Mouse (Mus musculus) testis, adult 2 months (tissue): ENCODE measurements around the gene Wap. TPM values are rescaled to one million over a fixed set of nuclear protein-coding genes. Genes with fewer than 3 reads are reported as not detected.

Experiments
- H3K27ac ChIP-seq: fragments of 200-500 bp; 2 replicates; pipeline ENCODE4 v1.5.1; 2012; ENCODE audit warnings: low read depth, low read length; ENCODE audit not compliant: control insufficient read depth, insufficient read depth
- H3K27me3 ChIP-seq: fragments of 200-500 bp; 2 replicates; pipeline ENCODE4 v1.6.1; 2012; ENCODE audit warnings: mild to moderate bottlenecking, low read length, moderate library complexity; ENCODE audit not compliant: control insufficient read depth, insufficient read depth
- H3K36me3 ChIP-seq: fragments of 200-500 bp; 2 replicates; pipeline ENCODE4 v1.6.1; 2012; ENCODE audit warnings: mild to moderate bottlenecking, low read length; ENCODE audit not compliant: control insufficient read depth, insufficient read depth
- H3K4me1 ChIP-seq: fragments of 200-500 bp; 2 replicates; pipeline ENCODE4 v1.6.1; 2012; ENCODE audit warnings: low read length; ENCODE audit not compliant: control insufficient read depth, insufficient read depth
- H3K4me3 ChIP-seq: fragments of 200-500 bp; 2 replicates; pipeline ENCODE4 v1.5.1; 2012; ENCODE audit warnings: low read depth, mild to moderate bottlenecking, low read length, moderate library complexity, mixed read lengths; ENCODE audit not compliant: control insufficient read depth
- CTCF ChIP-seq: fragments of 200-500 bp; IDR thresholded peaks from 2 replicates; pipeline ENCODE4 v1.5.1; 2012; ENCODE audit warnings: low read depth, mild to moderate bottlenecking, inconsistent platforms, low read length, moderate library complexity; ENCODE audit not compliant: control insufficient read depth, insufficient read depth, insufficient replicate concordance
- POLR2A ChIP-seq: fragments of 200-500 bp; IDR thresholded peaks from 2 replicates; pipeline ENCODE4 v1.6.1; 2012; ENCODE audit warnings: low read depth, mild to moderate bottlenecking, inconsistent platforms, low read length, moderate library complexity; ENCODE audit not compliant: control insufficient read depth
- polyA plus RNA-seq: library from polyadenylated mRNA; depleted of rRNA; stranded (reverse); fragments of >200 nt; gene quantifications from 2 replicates; pipeline ENCODE4 v1.2.3, GENCODE M21; 2012

Wap gene
- polyA plus RNA-seq, 1 experiment = not detected

DNA sequence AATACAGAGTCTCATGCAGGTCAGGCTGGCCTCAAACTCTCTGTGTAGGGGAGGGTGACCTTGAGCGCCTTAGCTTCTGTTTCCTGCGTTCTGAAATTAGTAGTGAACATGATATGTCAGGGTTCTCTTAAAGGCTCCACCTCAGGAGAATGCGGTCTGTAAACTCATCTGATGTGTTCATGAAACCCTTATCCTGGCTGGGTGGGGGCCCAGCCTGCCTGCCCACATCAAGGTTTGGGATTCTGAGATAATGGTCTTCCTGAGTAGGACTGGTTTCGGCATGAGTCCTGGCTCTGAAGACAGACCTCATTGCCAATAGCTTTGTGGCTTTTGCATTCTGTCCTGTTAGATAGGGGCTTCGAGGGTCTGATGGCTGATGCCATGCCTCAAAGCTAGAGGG is 43.1 kb downstream of the Wap start:
- H3K27ac ChIP-seq = no peak overlapping the region
- no peak for TF ChIP-seq CTCF
- H3K4me1 ChIP-seq = peaks cover 19% of the 10 kb centered on the region
- H3K36me3 ChIP-seq = no peaks in the 10 kb centered on the region
- no peak overlapping the region for H3K4me3 ChIP-seq
- no peaks in the 10 kb centered on the region for H3K27me3 ChIP-seq

- no peaks in the 10 kb centered on the region for H3K36me3 ChIP-seq
- H3K27me3 ChIP-seq = no peaks in the 10 kb centered on the region
- no peak for TF ChIP-seq POLR2A
- no peak for TF ChIP-seq CTCF
- H3K4me1 ChIP-seq = peaks cover 17% of the 10 kb centered on the region
- H3K4me3 ChIP-seq = no peak overlapping the region
- H3K27ac ChIP-seq = no peak overlapping the region
Observed at GRCm38 (mm10) chr11:6594845-6595244, 43.6 kb downstream of the Wap start.

GRCm38 (mm10) chr11:6593406-6593805 is 45.0 kb downstream of the Wap start:
- TF ChIP-seq CTCF = no peak
- no peak for TF ChIP-seq POLR2A
- Histone ChIP-seq H3K4me3 (no peak overlapping the region), H3K27me3 (no peaks in the 10 kb centered on the region), H3K36me3 (no peaks in the 10 kb centered on the region), H3K4me1 (peaks cover 5% of the 10 kb centered on the region), H3K27ac (no peak overlapping the region)

GRCm38 (mm10) chr11:6590933-6591675 is 47.3 kb downstream of the Wap start:
- no peaks in the 10 kb centered on the region for H3K27me3 ChIP-seq
- H3K4me1 ChIP-seq = no peaks in the 10 kb centered on the region
- H3K4me3 ChIP-seq = no peak overlapping the region
- H3K27ac ChIP-seq = no peak overlapping the region
- H3K36me3 ChIP-seq = no peaks in the 10 kb centered on the region
- TF ChIP-seq CTCF (no peak), POLR2A (no peak)

DNA sequence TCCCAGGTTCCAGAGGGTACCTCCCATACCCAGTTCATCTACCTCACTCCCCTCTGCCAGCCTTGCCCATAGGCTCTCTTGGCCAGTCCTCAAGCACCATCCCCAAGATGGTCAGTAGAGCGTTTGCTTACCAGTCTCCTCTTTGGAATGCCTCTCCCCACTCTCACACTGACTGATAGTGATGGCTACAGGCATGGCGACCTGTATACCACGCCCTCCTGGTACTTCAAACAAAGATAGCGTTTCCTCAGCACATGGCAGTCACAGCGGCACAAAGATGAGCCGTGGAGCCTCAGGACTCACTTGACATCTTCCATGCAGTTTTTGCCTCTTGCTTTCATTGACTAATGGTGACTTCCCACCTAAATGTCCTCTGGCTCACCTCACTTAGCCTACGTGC is 48.6 kb downstream of the Wap start:
- Histone ChIP-seq H3K36me3 (no peaks in the 10 kb centered on the region), H3K4me1 (no peaks in the 10 kb centered on the region), H3K27ac (no peak overlapping the region), H3K27me3 (no peaks in the 10 kb centered on the region), H3K4me3 (no peak overlapping the region)
- no peak for TF ChIP-seq POLR2A
- no peak for TF ChIP-seq CTCF

DNA sequence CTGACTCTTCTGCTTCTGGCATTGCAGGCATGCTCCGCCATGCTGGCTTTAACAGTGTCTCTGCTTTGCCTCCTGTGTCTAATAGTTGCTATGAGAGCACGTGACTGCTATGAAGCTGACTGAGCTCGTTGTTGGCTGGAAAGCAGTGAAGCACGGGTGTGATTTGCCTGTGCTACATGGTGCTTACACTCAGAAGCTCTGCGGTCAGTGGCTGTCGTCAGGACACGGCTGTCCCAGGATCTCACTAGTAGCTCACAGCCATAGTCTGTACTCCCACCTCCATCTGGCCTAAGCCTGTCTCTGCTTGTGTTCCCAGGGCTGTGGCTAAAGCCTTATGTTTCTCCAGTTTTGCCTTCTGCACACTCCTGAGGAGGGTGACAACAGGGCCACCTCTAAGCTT is 50.1 kb downstream of the Wap start:
- Histone ChIP-seq H3K36me3 (no peaks in the 10 kb centered on the region), H3K4me1 (no peaks in the 10 kb centered on the region), H3K27me3 (no peaks in the 10 kb centered on the region), H3K4me3 (no peak overlapping the region), H3K27ac (no peak overlapping the region)
- TF ChIP-seq POLR2A (no peak), CTCF (no peak)

GRCm38 (mm10) chr11:6587249-6587940 is 51.0 kb downstream of the Wap start:
- no peak for TF ChIP-seq CTCF
- TF ChIP-seq POLR2A = no peak
- no peaks in the 10 kb centered on the region for H3K4me1 ChIP-seq
- no peaks in the 10 kb centered on the region for H3K36me3 ChIP-seq
- no peaks in the 10 kb centered on the region for H3K27me3 ChIP-seq
- no peak overlapping the region for H3K27ac ChIP-seq
- H3K4me3 ChIP-seq = no peak overlapping the region

DNA sequence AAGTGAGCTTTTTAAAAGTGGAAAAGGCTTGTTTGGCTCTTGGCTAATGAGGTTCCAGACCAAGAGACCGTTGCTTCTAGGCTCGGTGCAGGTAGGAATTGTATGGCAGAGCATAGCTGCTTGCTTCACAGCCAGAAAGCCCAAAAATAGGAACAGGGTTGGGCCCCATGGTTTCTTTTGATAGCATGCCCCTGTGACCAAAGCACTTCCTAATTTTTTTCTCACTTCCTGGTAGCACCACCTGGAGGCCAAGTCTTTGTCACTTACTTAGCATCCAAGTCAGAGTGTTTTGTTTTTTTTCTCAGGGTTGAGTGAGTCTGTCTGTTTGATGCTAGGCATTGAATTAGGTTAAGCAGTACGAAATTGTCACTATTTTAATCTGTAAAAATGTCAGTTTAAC is 51.8 kb downstream of the Wap start:
- no peaks in the 10 kb centered on the region for H3K36me3 ChIP-seq
- H3K4me3 ChIP-seq = no peak overlapping the region

More for the DNA sequence above, 51.8 kb downstream of the Wap start:
- TF ChIP-seq CTCF = no peak
- TF ChIP-seq POLR2A = no peak
- Histone ChIP-seq H3K27me3 (no peaks in the 10 kb centered on the region), H3K4me1 (no peaks in the 10 kb centered on the region), H3K27ac (no peak overlapping the region)
